Mouse (Mus musculus) spleen, adult 2 months (tissue): Measurements from ENCODE around the gene Olfr617. TPM values are rescaled to one million over a fixed set of nuclear protein-coding genes. Genes with fewer than 3 reads are reported as not detected.

Source experiments
- DNase-seq, 2 experiments: peaks; one replicate each; pipeline versions ENCODE4 v3.0.0 to v3.0.0-alpha.2; 2012 to 2021; ENCODE audit warnings: low spot score in 2 of 2, low read depth in 1 of 2
- H3K27ac ChIP-seq: fragments of 200-500 bp; 2 replicates; pipeline ENCODE4 v1.5.1; 2012; ENCODE audit warnings: low read length, inconsistent platforms; ENCODE audit not compliant: insufficient read depth
- H3K27me3 ChIP-seq: fragments of 200-500 bp; 2 replicates; pipeline ENCODE4 v1.6.1; 2012; ENCODE audit warnings: mild to moderate bottlenecking, moderate library complexity, low read length, inconsistent platforms; ENCODE audit not compliant: control insufficient read depth, insufficient read depth
- H3K36me3 ChIP-seq: fragments of 200-500 bp; 2 replicates; pipeline ENCODE4 v1.6.1; 2012; ENCODE audit warnings: mild to moderate bottlenecking, low read length, inconsistent platforms; ENCODE audit not compliant: control insufficient read depth, insufficient read depth
- H3K4me1 ChIP-seq: fragments of 200-500 bp; 2 replicates; pipeline ENCODE4 v1.6.1; 2011; ENCODE audit warnings: inconsistent platforms; ENCODE audit not compliant: control insufficient read depth, insufficient read depth, insufficient read length
- H3K4me3 ChIP-seq: fragments of 200-500 bp; 2 replicates; pipeline ENCODE4 v1.5.1; 2011; ENCODE audit warnings: mild to moderate bottlenecking, inconsistent platforms; ENCODE audit not compliant: insufficient read depth, insufficient read length; ENCODE audit errors: extremely low read depth
- CTCF ChIP-seq: fragments of 200-500 bp; IDR thresholded peaks from 2 replicates; pipeline ENCODE4 v1.5.1; 2011; ENCODE audit warnings: mild to moderate bottlenecking, inconsistent platforms; ENCODE audit not compliant: insufficient read depth, insufficient read length, insufficient replicate concordance; ENCODE audit errors: extremely low read depth
- POLR2A ChIP-seq: fragments of 200-500 bp; IDR thresholded peaks from 2 replicates; pipeline ENCODE4 v1.6.1; 2011; ENCODE audit warnings: low read depth, low read length, inconsistent platforms
- WGBS: fragments of 180-500 bp; shearing (Covaris S2); methylation state at CpG from one replicate; pipeline ENCODE4 v1.1.7; 2018; 5-methylcytosine and 5-hydroxymethylcytosine counted together
- polyA plus RNA-seq: library from polyadenylated mRNA; depleted of rRNA; stranded (reverse); fragments of >200 nt; gene quantifications from 2 replicates; pipeline ENCODE4 v1.2.3, GENCODE M21; 2012; rRNA removed

The Olfr617 gene
- polyA plus RNA-seq, 1 experiment = not detected

- H3K27ac ChIP-seq = no peak overlapping the region
- DNase-seq = no peak
- no peaks in the 10 kb centered on the region for H3K36me3 ChIP-seq
- no peaks in the 10 kb centered on the region for H3K4me1 ChIP-seq
- H3K4me3 ChIP-seq = no peak overlapping the region
- no peak for TF ChIP-seq POLR2A
- no peak for TF ChIP-seq CTCF
- WGBS = 67% methylated on average over 2 of the region's 2 CpGs
- no peaks in the 10 kb centered on the region for H3K27me3 ChIP-seq
These were observed 34.6 kb downstream of the Olfr617 start for GRCm38 (mm10) chr7:103607425-103607824.

- Histone ChIP-seq H3K4me3 (no peak within 1 kb of the TSS), H3K27me3 (no peaks in the 10 kb centered on the region), H3K27ac (no peak within 1 kb of the TSS), H3K36me3 (no peaks in the 10 kb centered on the region), H3K4me1 (no peaks in the 10 kb centered on the region)
- no peak for DNase-seq
- 66% methylated on average over 2 of the region's 2 CpGs for WGBS
- TF ChIP-seq CTCF (no peak), POLR2A (no peak)
These were observed 39.6 kb downstream of the Olfr617 start, which contains the start of gene Olfr620 for GRCm38 (mm10) chr7:103612434-103612833. Gene Olfr620, minus strand, starts transcription at chr7:103612534.

Other genes with a start within 250 kb of the Olfr617 start
- not detected in 2 replicates for gene Olfr598, start 249.5 kb upstream of the Olfr617 start, polyA plus RNA-seq
- gene Olfr599, start 237.1 kb upstream of the Olfr617 start, polyA plus RNA-seq = not detected in 2 replicates
- gene Olfr600, start 223.4 kb upstream of the Olfr617 start, polyA plus RNA-seq = not detected in 2 replicates
- gene Olfr601, start 210.4 kb upstream of the Olfr617 start, polyA plus RNA-seq = not detected in 2 replicates
- gene Olfr603, start 186.9 kb upstream of the Olfr617 start, polyA plus RNA-seq = not detected in 2 replicates
- not detected in 2 replicates for gene Usp17lc, start 158.0 kb upstream of the Olfr617 start, polyA plus RNA-seq
- gene Olfr605, start 127.6 kb upstream of the Olfr617 start, polyA plus RNA-seq = not detected in 2 replicates
- gene Olfr606, start 124.0 kb upstream of the Olfr617 start, polyA plus RNA-seq = not detected in 2 replicates
- not detected in 2 replicates for gene Olfr607, start 108.9 kb upstream of the Olfr617 start, polyA plus RNA-seq
- not detected in 2 replicates for gene Olfr608, start 103.2 kb upstream of the Olfr617 start, polyA plus RNA-seq
- not detected in 2 replicates for gene Olfr609, start 75.0 kb upstream of the Olfr617 start, polyA plus RNA-seq
- gene Olfr610, start 60.9 kb upstream of the Olfr617 start, polyA plus RNA-seq = not detected in 2 replicates
- gene Olfr611, start 52.2 kb upstream of the Olfr617 start, polyA plus RNA-seq = not detected in 2 replicates
- not detected in 2 replicates for gene Olfr612, start 30.3 kb upstream of the Olfr617 start, polyA plus RNA-seq
- gene Olfr613, start 25.0 kb upstream of the Olfr617 start, polyA plus RNA-seq = not detected in 2 replicates
- not detected in 2 replicates for gene Olfr615, start 17.0 kb upstream of the Olfr617 start, polyA plus RNA-seq
- not detected in 2 replicates for gene Olfr616, start 3.9 kb upstream of the Olfr617 start, polyA plus RNA-seq
- gene Olfr618, start 17.0 kb downstream of the Olfr617 start, polyA plus RNA-seq = not detected in 2 replicates
- not detected in 2 replicates for gene Olfr619, start 27.5 kb downstream of the Olfr617 start, polyA plus RNA-seq
- not detected in 2 replicates for gene Olfr620, start 39.5 kb downstream of the Olfr617 start, polyA plus RNA-seq
- gene Olfr622, start 69.6 kb downstream of the Olfr617 start, polyA plus RNA-seq = not detected in 2 replicates
- not detected in 2 replicates for gene Olfr623, start 90.6 kb downstream of the Olfr617 start, polyA plus RNA-seq
- gene Olfr624, start 98.1 kb downstream of the Olfr617 start, polyA plus RNA-seq = not detected in 2 replicates
- gene Olfr625-ps1, start 109.7 kb downstream of the Olfr617 start, polyA plus RNA-seq = not detected in 2 replicates
- gene Olfr243, start 141.6 kb downstream of the Olfr617 start, polyA plus RNA-seq = not detected in 2 replicates
- not detected in 2 replicates for gene Olfr628, start 157.3 kb downstream of the Olfr617 start, polyA plus RNA-seq
- not detected in 2 replicates for gene Olfr629, start 171.9 kb downstream of the Olfr617 start, polyA plus RNA-seq
- gene Olfr630, start 184.3 kb downstream of the Olfr617 start, polyA plus RNA-seq = not detected in 2 replicates
- gene Olfr69, start 198.5 kb downstream of the Olfr617 start, polyA plus RNA-seq = not detected in 2 replicates
- gene Olfr68, start 206.6 kb downstream of the Olfr617 start, polyA plus RNA-seq = not detected in 2 replicates
- gene Olfr67, start 218.8 kb downstream of the Olfr617 start, polyA plus RNA-seq = not detected in 2 replicates
- gene Hbb-bt, start 240.9 kb downstream of the Olfr617 start, polyA plus RNA-seq = 8,577 and 15,977 TPM in 2 replicates